Mouse (Mus musculus): ENCODE data around the gene Nlrx1.
A peak's percentile ranks its signal among the peaks of the same experiment; 100 is the strongest.
"Not testable (repeated sequence)": the region's sequence is repeated elsewhere in the genome, so short reads cannot be mapped to it uniquely, and the experiment has no call there.

Nlrx1 gene

GRCm38 (mm10) chr9:44268432-44268831 lies at the start of gene Nlrx1:
Nlrx1 (minus strand) TSS chr9:44268599.
- no peak for DNase-seq

DNA sequence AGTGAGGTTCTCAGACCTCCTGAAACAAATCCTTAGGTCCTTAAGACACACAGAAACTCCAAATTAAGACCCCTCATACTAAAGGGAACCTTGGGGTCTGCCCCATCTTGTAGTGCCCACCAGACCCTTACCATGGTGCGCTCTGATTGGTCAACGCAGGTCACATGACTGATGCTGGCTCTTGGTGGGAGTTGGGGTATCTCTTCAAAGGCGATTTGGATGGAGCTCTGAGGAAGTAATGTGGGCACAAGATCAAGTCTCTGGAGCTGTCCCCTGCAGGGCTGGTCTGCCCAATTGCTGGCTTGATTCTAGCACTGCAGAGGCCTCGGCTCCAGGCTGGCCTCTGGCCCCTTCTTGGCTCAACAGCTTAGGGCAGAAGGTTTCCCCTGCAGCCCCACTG lies 49.1 kb upstream of the Nlrx1 start:
- DNase-seq = no peak

- DNase-seq = no peak
These were observed 46.5 kb upstream of the Nlrx1 start for GRCm38 (mm10) chr9:44314910-44315309.

- DNase-seq = no peak
These were observed 45.8 kb upstream of the Nlrx1 start for GRCm38 (mm10) chr9:44314257-44314547.

GRCm38 (mm10) chr9:44313476-44314256 lies 45.3 kb upstream of the Nlrx1 start:
- DNase-seq = no peak

- no peak for DNase-seq
These were observed 43.0 kb upstream of the Nlrx1 start for GRCm38 (mm10) chr9:44311136-44312134.

GRCm38 (mm10) chr9:44310750-44311135 lies 42.3 kb upstream of the Nlrx1 start:
- no peak for DNase-seq

DNA sequence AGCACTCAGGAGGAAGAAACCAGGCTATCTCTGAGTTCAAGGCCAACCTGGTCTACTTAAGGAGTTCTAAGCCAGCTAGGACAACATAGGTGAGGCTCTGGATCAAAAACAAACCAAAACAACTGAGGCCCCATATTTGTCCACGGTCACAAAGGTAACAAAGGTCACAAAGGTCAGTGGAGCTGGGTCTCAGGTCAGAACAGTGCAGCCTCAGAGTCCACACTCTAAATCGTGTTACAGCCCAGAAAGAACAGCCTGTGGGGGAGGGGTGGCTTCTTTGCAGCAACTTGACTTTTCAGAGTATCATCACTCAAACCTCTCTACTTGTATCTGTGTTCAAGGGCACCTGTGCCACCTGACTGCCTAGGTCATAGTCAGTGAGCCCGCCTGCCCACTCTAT lies 41.4 kb upstream of the Nlrx1 start:
- no peak for DNase-seq

DNA sequence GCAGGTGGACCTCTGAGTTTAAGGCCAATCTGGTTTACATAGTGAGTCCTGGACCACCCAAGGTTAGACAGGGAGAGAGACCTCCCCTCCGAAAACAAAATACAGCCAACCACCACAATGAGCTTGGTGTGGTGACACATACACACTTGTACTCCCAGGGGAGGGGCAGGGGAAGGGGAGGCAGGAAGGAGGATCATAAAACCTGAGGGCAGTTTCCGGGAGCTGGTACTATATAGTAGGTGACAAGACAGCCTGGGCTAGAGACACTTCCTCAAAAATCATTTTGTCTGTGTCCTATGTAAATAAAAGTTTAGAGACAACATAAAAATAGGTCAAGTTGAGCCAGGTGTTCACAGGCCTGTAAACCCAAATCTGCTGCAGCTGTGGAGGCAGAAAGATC lies 38.8 kb upstream of the Nlrx1 start:
- DNase-seq = peak in 1 of 2 experiments; percentile 44

GRCm38 (mm10) chr9:44306532-44306931 lies 38.1 kb upstream of the Nlrx1 start:
- no peak for DNase-seq

- DNase-seq = peak; percentile 99
These were observed 37.2 kb upstream of the Nlrx1 start, which contains the start of gene Hinfp for GRCm38 (mm10) chr9:44305466-44306079. Hinfp (minus strand) TSS chr9:44305671.

GRCm38 (mm10) chr9:44300001-44300400 lies 31.6 kb upstream of the Nlrx1 start:
- DNase-seq = not testable (repeated sequence)

DNA sequence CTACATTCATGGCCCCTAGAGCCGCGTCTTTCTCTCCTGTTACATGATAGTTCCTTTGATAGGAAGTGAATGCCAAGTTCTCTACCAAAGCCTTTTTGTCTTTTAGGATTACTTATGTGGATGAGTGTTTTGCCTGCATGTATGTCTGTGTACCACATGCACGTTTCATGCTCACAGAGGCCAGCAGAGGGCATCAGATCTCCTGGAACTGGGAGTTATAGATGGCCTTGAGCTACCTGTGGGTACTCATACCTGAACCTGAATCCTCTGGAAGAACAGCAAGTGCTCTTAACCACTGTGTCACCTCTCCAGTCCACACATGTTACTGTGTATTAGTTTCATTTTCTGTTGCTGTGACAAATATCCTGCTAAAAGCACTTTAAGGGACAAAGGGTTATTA lies 24.1 kb upstream of the Nlrx1 start:
- DNase-seq = peak; percentile 38 to 45

DNA sequence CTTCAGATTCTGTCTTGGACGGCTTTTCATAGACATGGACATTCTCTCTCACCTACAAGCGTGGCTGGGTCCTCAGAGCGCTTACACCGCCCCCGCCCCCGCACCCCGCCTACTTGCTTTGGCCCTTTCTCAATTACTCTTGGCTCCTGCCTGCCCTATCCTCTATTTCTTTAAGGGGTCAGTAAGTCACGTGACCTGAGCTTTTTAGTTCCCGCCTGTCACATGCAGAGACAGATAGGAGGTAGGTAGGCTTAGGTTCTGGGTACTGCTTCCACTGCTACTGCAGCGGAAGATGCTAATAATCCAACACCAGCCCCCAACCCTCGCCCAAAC lies 20.5 kb upstream of the Nlrx1 start:
- no peak for DNase-seq

GRCm38 (mm10) chr9:44288076-44288958 lies 19.9 kb upstream of the Nlrx1 start, which contains the start of gene Abcg4:
Abcg4 (minus strand) TSS chr9:44288615.
- DNase-seq = no peak

GRCm38 (mm10) chr9:44287401-44288075 lies 19.1 kb upstream of the Nlrx1 start:
- DNase-seq = no peak

DNA sequence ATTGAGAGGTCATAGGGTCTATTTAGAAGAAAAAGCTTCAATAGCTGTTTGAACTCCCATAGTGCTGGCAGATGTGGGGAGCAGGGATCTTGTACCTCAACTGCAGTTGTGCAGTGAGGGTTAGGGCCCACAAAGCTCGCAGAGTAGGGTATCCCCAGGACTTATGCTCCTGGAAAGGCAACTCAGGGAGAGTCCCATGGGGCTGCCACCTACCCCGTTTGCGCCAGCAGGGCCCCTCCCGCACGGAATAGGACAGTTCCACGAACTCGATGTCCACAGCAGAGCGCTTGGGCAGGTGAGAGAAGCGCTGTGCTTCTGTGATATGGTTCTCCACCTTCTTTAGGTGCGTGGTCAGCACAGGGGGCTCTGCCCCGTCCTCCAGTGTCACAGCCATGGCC lies 18.6 kb upstream of the Nlrx1 start:
- no peak for DNase-seq

DNA sequence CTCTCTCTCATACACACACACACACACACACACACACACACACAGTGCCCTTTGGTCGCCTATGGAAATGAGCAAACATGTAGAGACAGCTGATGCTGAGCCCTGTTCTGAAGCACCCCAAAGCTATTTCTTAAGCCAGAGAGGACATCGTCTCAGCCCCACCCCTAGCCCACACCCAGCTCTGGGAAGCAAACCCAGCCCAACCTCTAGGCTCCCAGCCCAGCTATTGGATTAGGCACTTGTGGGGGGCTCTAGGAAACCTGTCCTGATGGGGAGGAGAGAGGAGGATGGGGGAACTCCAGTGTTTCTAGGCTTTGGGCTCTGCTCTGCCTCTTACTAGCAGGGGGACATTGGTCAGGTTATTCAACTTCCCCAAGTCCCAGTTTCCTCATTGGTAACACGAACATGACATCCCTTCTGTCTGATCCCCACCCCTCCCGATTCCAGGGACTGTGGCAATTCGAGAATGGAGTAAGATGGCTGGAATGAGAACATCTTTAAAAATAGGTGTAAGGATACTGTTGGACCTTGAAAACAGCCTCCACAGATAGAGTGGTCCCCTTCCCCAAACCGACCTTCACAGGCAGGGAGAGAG lies 18.0 kb upstream of the Nlrx1 start:
- DNase-seq = no peak

DNA sequence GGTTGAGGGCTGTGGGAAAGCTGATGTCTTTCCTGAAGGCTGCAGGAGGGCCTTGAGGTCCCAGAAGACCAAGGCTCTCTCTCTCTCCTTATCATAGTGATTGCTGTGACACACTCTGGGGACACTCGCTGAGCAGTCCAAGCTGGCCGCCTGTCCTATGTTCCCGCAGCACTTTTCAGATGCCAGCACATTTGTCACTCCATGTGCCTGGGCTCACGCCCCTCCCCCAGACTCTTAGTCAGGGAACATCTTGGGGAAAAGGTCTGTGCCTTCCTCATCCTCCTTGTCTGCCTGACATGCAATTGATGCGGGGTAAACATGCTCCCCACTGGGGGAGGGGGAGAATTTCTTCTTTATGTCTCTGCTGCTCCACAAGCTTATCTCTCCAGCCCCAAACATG lies 14.8 kb upstream of the Nlrx1 start:
- no peak for DNase-seq

DNA sequence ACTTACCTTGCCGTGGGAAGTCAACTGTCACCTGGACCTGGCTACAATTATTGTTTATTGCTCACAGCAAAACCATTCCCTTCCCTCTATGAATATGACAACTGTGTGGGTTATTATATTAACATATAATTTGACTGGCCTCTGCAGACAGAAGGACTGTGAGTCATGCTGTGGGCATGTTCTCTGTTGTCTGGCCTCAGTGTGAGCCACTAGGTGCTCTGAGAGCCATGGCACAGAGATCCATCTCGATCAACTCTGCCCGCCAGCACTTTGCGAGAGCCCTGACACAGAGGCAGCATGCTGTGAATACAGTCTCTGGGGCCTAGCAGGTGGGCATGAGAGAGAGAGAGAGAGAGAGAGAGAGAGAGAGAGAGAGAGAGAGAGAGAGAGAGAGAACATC lies 1.6 kb upstream of the Nlrx1 start:
- DNase-seq = no peak

DNA sequence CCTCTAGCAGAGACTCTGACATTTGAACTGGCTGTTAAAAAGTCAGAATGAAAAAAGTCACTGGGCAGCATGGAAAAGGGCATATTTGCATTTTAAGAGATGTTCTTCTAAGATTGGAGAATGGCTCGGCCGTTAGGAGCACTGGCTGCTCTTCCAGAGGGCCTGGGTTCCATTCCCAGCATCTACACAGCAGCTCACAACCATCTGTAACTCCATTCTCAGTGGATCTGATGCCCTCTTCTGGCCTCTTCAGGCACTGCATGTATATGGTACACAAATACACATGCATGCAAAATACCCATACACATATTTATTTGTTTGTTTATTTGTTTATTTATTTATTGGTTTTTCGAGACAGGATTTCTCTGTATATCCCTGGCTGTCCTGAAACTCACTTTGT lies 678 bp upstream of the Nlrx1 start:
- DNase-seq = peak in 1 of 2 experiments; percentile 32

- peak; percentile 75 to 77 for DNase-seq
These were observed 405 bp downstream of the Nlrx1 start for GRCm38 (mm10) chr9:44268027-44268360.
